Mouse (Mus musculus): ENCODE data around the gene Myl6b. TPM values are rescaled to one million over a fixed set of nuclear protein-coding genes. Genes with fewer than 3 reads are reported as not detected.

Myl6b gene
- total and polyA plus RNA-seq, 2 experiments from 2014 or later = 4.2 to 34.6 TPM

DNA sequence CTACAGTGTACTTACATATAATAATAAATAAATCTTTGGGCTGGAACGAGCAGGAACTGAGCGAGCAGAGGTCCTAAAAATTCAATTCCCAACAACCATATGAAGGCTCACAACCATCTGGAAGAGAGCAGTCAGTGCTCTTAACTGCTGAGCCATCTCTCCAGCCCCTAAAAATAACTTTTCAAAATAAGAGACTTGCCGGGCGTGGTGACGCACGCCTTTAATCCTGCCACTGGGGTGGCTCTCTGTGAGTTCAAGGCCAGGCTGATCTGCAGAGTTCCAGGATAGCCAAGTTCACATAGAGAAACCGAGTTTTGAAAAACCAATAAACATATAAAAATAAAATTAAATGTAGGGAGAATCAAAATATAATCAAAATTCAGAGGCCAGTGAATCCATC, 12.1 kb downstream of the Myl6b start:
- Histone ChIP-seq H3K27ac (no peak overlapping the region), H3K4me2 (ENCODE audit: low read depth, low read length) (no peak overlapping the region), H3K9ac (replicated peaks; ENCODE audit: low read length) (no peak overlapping the region), H3K36me3 (ENCODE audit: insufficient read depth, low read length) (peaks cover 73% of the 10 kb centered on the region), H3K4me3 (ENCODE audit: low read length) (no peak overlapping the region), H3K27me3 (ENCODE audit: insufficient read depth, low read length) (no peaks in the 10 kb centered on the region), H3K4me1 (ENCODE audit: insufficient read depth, low read length) (peaks cover 5% of the 10 kb centered on the region; the same call in 1 of the 2 replicates), H3K9me3 (ENCODE audit: low read length) (no peaks in the 10 kb centered on the region)
- ATAC-seq = no peak
- no peak for DNase-seq (ENCODE audit: low spot score)
- WGBS = 87% methylated on average over 7 of the region's 7 CpGs
- TF ChIP-seq CTCF (IDR thresholded peaks at IDR 0.05; ENCODE audit: low read depth) = no peak

DNA sequence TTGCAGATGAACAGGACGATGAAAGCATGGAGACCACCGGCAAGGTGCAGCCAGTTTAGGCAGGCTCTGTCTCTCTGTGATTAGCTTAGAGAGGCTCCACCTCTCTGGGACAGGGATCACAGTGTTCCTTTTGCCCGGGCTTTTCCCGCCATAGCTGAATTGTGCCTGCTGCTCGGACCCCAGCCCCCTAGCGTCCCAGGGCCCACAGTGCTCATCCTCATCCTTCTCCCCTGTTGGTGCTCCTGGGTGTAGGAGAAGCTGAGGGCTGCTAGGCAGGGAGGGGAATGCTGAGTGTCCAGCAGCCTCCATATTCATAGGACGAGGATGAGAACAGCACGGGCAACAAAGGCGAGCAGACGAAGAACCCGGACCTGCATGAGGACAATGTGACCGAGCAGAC, 24.1 kb downstream of the Myl6b start:
- no peaks in the 10 kb centered on the region for H3K4me1 ChIP-seq (ENCODE audit: insufficient read depth, low read length)
- DNase-seq (ENCODE audit: low spot score) (no peak), ATAC-seq (peak; percentile 27; the same call in 1 of the 2 replicates)
- TF ChIP-seq CTCF (IDR thresholded peaks at IDR 0.05; ENCODE audit: low read depth) = no peak
- no peaks in the 10 kb centered on the region for H3K9me3 ChIP-seq (ENCODE audit: low read length)
- peaks cover 68% of the 10 kb centered on the region for H3K36me3 ChIP-seq (ENCODE audit: insufficient read depth, low read length)
- H3K27ac ChIP-seq = no peak overlapping the region
- H3K9ac ChIP-seq (replicated peaks; ENCODE audit: low read length) = no peak overlapping the region
- H3K27me3 ChIP-seq (ENCODE audit: insufficient read depth, low read length) = no peaks in the 10 kb centered on the region
- WGBS = 89% methylated on average over 12 of the region's 12 CpGs
- no peak overlapping the region for H3K4me2 ChIP-seq (ENCODE audit: low read depth, low read length)
- no peak overlapping the region for H3K4me3 ChIP-seq (ENCODE audit: low read length)

- no peaks in the 10 kb centered on the region for H3K27me3 ChIP-seq (ENCODE audit: insufficient read depth, low read length)
- WGBS = 3% methylated on average over 5 of the region's 5 CpGs
- peaks cover 28% of the 10 kb centered on the region for H3K36me3 ChIP-seq (ENCODE audit: insufficient read depth, low read length)
- ATAC-seq (no peak), DNase-seq (ENCODE audit: low spot score) (peak; percentile 8)
- H3K4me2 ChIP-seq (ENCODE audit: low read depth, low read length) = peak overlapping the region; percentile 63
- H3K4me3 ChIP-seq (ENCODE audit: low read length) = peak overlapping the region; percentile 92
- peaks cover 10% of the 10 kb centered on the region for H3K4me1 ChIP-seq (ENCODE audit: insufficient read depth, low read length)
- H3K27ac ChIP-seq = peak overlapping the region; percentile 96; the same call in 1 of the 2 replicates
- no peak for TF ChIP-seq CTCF (IDR thresholded peaks at IDR 0.05; ENCODE audit: low read depth)
- H3K9ac ChIP-seq (replicated peaks; ENCODE audit: low read length) = peak overlapping the region; percentile 97
- no peaks in the 10 kb centered on the region for H3K9me3 ChIP-seq (ENCODE audit: low read length)
Measured at GRCm38 (mm10) chr10:128460270-128460630, 38.2 kb downstream of the Myl6b start.

- Histone ChIP-seq H3K36me3 (ENCODE audit: insufficient read depth, low read length) (peaks cover 24% of the 10 kb centered on the region), H3K9ac (replicated peaks; ENCODE audit: low read length) (peak overlapping the region; percentile 97), H3K4me2 (ENCODE audit: low read depth, low read length) (peak overlapping the region; percentile 63), H3K9me3 (ENCODE audit: low read length) (no peaks in the 10 kb centered on the region), H3K4me3 (ENCODE audit: low read length) (peak overlapping the region; percentile 92), H3K4me1 (ENCODE audit: insufficient read depth, low read length) (peaks cover 10% of the 10 kb centered on the region), H3K27ac (peak overlapping the region; percentile 96), H3K27me3 (ENCODE audit: insufficient read depth, low read length) (no peaks in the 10 kb centered on the region)
- TF ChIP-seq CTCF (IDR thresholded peaks at IDR 0.05; ENCODE audit: low read depth) = no peak
- ATAC-seq = peak; percentile 55
- peak; percentile 53 for DNase-seq (ENCODE audit: low spot score)
- 2% methylated on average over 18 of the region's 67 CpGs for WGBS
Measured at GRCm38 (mm10) chr10:128459409-128460269, 38.8 kb downstream of the Myl6b start.

DNA sequence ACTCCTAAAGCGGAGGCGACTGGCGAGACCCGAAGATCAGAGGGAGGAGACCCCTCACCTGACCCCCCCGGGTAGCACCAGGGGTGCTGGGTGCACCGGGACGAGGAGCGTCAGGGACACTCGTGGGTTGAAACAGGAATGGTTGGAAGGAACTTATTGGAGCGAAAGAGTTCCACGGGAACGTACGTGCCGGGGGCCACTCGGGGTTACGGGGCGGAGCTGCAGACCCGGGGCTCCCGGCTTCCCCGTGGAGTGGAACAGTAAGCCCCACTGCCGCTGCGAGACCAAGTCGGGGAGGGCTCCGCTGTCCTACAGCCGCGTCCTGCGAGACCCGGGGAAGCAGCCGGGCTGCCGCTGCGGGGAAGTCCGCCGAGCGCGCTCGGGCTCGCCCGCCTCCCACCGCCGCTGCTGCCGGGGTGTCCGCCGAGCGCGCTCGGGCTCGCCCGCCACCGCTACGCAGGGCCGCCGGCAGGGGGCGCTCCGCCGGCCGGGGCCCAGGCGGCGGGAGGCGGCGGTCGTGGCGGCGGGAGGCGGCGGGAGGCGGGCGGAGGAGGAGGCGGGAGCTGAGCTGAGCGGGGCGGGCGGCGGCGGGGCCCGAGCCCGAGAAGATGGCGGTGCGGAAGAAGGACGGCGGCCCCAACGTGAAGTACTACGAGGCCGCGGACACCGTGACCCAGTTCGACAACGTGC, 39.6 kb downstream of the Myl6b start, which contains the start of gene Smarcc2:
Gene Smarcc2 (plus strand): TSS at position 530 of the 690 bp plus-strand sequence.
- Histone ChIP-seq H3K27ac (peak within 1 kb of the TSS; percentile 96), H3K9me3 (ENCODE audit: low read length) (no peaks in the 10 kb centered on the region), H3K36me3 (ENCODE audit: insufficient read depth, low read length) (peaks cover 17% of the 10 kb centered on the region), H3K27me3 (ENCODE audit: insufficient read depth, low read length) (no peaks in the 10 kb centered on the region), H3K4me3 (ENCODE audit: low read length) (peak within 1 kb of the TSS; percentile 92), H3K4me2 (ENCODE audit: low read depth, low read length) (peak within 1 kb of the TSS; percentile 63), H3K4me1 (ENCODE audit: insufficient read depth, low read length) (peaks cover 10% of the 10 kb centered on the region), H3K9ac (replicated peaks; ENCODE audit: low read length) (peak within 1 kb of the TSS; percentile 97)
- 2% methylated on average over 68 of the region's 86 CpGs for WGBS
- no peak for TF ChIP-seq CTCF (IDR thresholded peaks at IDR 0.05; ENCODE audit: low read depth)
- peak; percentile 82 for ATAC-seq
- peak; percentile 90 for DNase-seq (ENCODE audit: low spot score)

- Histone ChIP-seq H3K4me1 (ENCODE audit: insufficient read depth, low read length) (peaks cover 10% of the 10 kb centered on the region), H3K9ac (replicated peaks; ENCODE audit: low read length) (peak overlapping the region; percentile 97), H3K9me3 (ENCODE audit: low read length) (no peaks in the 10 kb centered on the region), H3K27me3 (ENCODE audit: insufficient read depth, low read length) (no peaks in the 10 kb centered on the region), H3K27ac (peak overlapping the region; percentile 96), H3K36me3 (ENCODE audit: insufficient read depth, low read length) (peaks cover 11% of the 10 kb centered on the region; the same call in 1 of the 2 replicates), H3K4me3 (ENCODE audit: low read length) (peak overlapping the region; percentile 92), H3K4me2 (ENCODE audit: low read depth, low read length) (peak overlapping the region; percentile 63)
- under 1% methylated on average over 29 of the region's 29 CpGs for WGBS
- DNase-seq (ENCODE audit: low spot score) = peak; percentile 87
- no peak for TF ChIP-seq CTCF (IDR thresholded peaks at IDR 0.05; ENCODE audit: low read depth)
- peak; percentile 74 for ATAC-seq
Measured at GRCm38 (mm10) chr10:128458348-128458718, 40.2 kb downstream of the Myl6b start.

Measured in hindbrain, postnatal 0 days (tissue).